Mouse (Mus musculus): ENCODE data around the gene Chrng.

- no peak for TF ChIP-seq GATA1 (IDR thresholded peaks at IDR 0.05; ENCODE audit: borderline replicate concordance, low read length)
- TF ChIP-seq FLI1 (IDR thresholded peaks at IDR 0.05; ENCODE audit: low read length), result no peak
These were observed 10.3 kb downstream of the Chrng start for GRCm38 (mm10) chr1:87214748-87215147.

Data from megakaryocyte, embryonic 14.5 days (primary cell).